Mouse (Mus musculus) cerebellum, adult 8-10 months (tissue): Measurements from ENCODE around the gene Kifc3.

Experiments used
- DNase-seq: peaks from one replicate; pipeline ENCODE4 v3.0.0; 2022

Gene Kifc3

GRCm38 (mm10) chr8:95154654-95155053, 48.0 kb downstream of the Kifc3 start:
- DNase-seq, result no peak

- no peak for DNase-seq
Observed at GRCm38 (mm10) chr8:95154056-95154455, 48.6 kb downstream of the Kifc3 start.

- no peak for DNase-seq
Observed at GRCm38 (mm10) chr8:95150608-95151007, 52.0 kb downstream of the Kifc3 start.

- no peak for DNase-seq
Observed at GRCm38 (mm10) chr8:95149426-95149825, 53.2 kb downstream of the Kifc3 start.

- no peak for DNase-seq
Observed at GRCm38 (mm10) chr8:95146846-95147245, 55.8 kb downstream of the Kifc3 start.

- no peak for DNase-seq
Observed at GRCm38 (mm10) chr8:95146044-95146745, 56.4 kb downstream of the Kifc3 start.

GRCm38 (mm10) chr8:95144631-95145015, 58.0 kb downstream of the Kifc3 start:
- no peak for DNase-seq

- no peak for DNase-seq
Observed at GRCm38 (mm10) chr8:95143805-95144630, 58.6 kb downstream of the Kifc3 start.

GRCm38 (mm10) chr8:95142985-95143804, 59.4 kb downstream of the Kifc3 start:
- DNase-seq, result no peak

GRCm38 (mm10) chr8:95142075-95142831, 60.4 kb downstream of the Kifc3 start:
- peak; percentile 67 for DNase-seq

GRCm38 (mm10) chr8:95141469-95142074, 61.0 kb downstream of the Kifc3 start:
- no peak for DNase-seq

- DNase-seq, result no peak
Observed at GRCm38 (mm10) chr8:95141026-95141425, 61.6 kb downstream of the Kifc3 start.

- no peak for DNase-seq
Observed at GRCm38 (mm10) chr8:95140555-95140954, 62.1 kb downstream of the Kifc3 start.

GRCm38 (mm10) chr8:95139051-95139365, 63.6 kb downstream of the Kifc3 start:
- DNase-seq, result no peak

GRCm38 (mm10) chr8:95138341-95139050, 64.1 kb downstream of the Kifc3 start:
- no peak for DNase-seq

GRCm38 (mm10) chr8:95137641-95138098, 64.9 kb downstream of the Kifc3 start:
- DNase-seq, result no peak

GRCm38 (mm10) chr8:95137201-95137600, 65.4 kb downstream of the Kifc3 start:
- DNase-seq, result no peak

- DNase-seq, result no peak
Observed at GRCm38 (mm10) chr8:95136218-95136617, 66.4 kb downstream of the Kifc3 start.

- DNase-seq, result no peak
Observed at GRCm38 (mm10) chr8:95135242-95135641, 67.4 kb downstream of the Kifc3 start.

GRCm38 (mm10) chr8:95134186-95134585, 68.4 kb downstream of the Kifc3 start:
- DNase-seq, result no peak

- no peak for DNase-seq
Observed at GRCm38 (mm10) chr8:95131983-95132382, 70.6 kb downstream of the Kifc3 start.
